Mouse (Mus musculus) spleen, postnatal 14 days (tissue): ENCODE results near the gene Mrps33.

ENCODE experiments used
- DNase-seq, 2 experiments: peaks; one replicate each; pipeline ENCODE4 v3.0.0; 2021 to 2022; ENCODE audit warnings: low spot score in 2 of 2

The Mrps33 gene

DNA sequence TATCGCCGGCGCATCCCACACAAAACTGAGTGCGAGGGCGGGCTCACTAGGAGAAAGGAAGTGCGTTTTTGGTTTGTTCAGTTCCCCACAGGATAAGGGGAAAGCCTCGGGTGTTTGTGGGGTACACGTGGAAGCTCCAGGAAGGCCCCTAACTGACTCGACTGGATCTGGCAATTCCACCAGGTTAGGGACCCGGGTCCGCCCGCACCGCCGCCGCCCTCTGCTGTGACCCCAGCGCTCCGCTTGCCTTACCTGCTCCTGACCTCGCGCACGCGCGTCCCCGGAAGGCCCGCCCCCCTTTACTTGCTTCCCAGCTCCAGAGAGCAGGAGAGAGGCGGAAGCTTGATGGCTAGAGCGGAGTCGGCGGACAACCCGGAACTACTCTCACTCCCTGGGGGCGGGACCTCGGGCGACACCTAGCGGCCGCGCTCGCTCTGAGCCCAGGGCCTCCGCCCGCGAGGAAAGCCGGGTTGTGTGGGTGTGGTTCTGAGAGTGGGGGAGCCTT lies at the start of gene Mrps33:
Mrps33 (minus strand) TSS at position 377 of the 505 bp plus-strand sequence.
- DNase-seq: peak; percentile 94 to 97

- DNase-seq: no peak
Observed at GRCm38 (mm10) chr6:39849667-39850066, 38.9 kb upstream of the Mrps33 start.

GRCm38 (mm10) chr6:39848766-39849165 lies 38.0 kb upstream of the Mrps33 start:
- DNase-seq: no peak

GRCm38 (mm10) chr6:39847538-39847937 lies 36.8 kb upstream of the Mrps33 start:
- DNase-seq: no peak

DNA sequence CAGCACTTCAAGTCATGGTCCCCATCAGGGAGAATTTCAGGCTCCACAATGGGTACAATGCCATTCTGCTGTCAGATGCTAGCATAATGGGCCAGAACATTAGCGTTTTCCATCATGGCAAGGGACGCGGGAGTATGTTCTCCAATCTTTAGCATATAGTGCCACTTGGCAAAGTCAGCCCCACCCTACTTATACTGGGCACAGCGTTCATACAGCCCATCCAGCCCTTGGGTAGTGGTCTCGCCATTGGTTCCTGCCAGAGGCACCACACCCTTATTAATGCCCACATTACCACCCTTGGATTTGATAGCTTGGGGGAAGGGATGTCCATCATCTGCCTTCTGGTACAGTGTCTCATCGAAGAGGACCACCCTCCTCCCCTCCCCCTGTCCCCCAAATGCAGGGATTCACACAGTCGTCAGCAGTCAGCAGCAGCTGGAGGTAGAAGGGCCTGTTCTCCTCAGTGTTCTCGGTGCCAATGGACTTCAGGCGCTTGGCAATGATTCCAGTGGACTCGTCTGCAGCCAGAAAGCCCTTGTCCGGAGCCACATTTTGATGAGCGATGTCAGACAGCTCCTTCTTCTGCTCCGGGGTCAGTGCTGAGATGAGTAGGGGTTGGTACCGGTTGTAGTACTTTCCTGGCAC lies 33.0 kb upstream of the Mrps33 start:
- DNase-seq: no peak

DNA sequence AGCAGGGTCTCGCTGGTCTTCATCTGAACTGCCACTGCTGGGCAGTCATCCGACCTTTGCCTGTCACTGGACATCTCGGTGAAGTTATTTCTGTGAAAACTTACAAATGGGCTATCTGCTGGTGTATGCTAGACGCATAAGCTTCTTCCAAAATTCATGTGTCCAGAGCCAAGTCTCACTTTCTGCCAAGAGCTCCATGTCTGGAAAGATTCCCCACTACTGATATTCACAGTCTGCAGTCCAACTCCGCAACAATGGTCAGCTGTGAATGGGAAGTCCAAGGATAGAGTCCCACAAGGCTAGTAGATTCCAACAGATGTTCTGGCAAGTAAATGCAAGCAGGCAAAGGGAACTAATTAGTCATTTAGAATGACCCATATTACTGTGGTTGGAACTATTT lies 17.9 kb upstream of the Mrps33 start:
- no peak for DNase-seq

GRCm38 (mm10) chr6:39821241-39821640 lies 10.5 kb upstream of the Mrps33 start:
- DNase-seq: no peak

- no peak for DNase-seq
Observed at GRCm38 (mm10) chr6:39818922-39819321, 8.1 kb upstream of the Mrps33 start.

DNA sequence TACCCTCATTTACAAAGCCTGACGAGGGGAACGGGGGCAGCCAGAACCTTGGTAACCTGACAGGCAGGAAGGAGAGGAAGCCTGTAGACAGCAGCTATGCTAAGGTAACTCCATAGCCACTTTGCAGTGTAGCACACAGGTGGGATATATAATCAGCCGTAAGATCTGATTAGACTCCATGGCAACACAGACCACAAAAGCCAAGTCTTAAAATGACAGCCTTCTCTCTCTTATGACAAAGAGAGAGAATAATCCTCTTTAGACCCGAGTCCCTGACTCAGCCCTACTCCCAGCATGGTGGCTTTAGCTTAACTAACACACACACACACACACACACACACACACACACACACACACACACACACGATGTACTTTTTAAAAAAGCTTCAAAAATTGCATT lies 2.3 kb downstream of the Mrps33 start:
- DNase-seq: no peak

DNA sequence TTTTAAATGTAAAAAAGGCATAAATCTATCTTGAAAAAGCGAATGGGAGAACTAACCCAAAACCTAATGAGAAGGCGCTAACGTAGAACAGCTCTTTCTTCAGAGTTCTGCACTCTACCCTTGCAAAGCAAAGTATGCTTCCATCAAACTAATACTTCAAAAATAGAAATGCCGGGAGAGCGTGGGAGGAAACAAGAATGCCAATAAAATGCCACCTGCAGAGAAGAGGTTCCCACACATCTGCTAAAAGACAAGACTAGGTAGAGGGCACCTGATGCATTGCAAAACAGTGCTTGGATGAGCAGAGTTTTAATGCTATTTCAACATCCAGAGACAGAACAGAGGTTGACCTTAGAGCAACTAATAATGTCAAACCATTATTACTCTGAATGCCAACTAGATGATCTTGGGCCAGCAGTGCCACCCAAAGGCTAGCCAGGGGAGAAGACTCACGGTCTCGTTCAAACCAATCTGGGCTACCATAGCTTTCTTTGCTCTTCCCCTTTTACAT lies 3.7 kb downstream of the Mrps33 start:
- DNase-seq: no peak

GRCm38 (mm10) chr6:39806336-39806735 lies 4.5 kb downstream of the Mrps33 start:
- no peak for DNase-seq

DNA sequence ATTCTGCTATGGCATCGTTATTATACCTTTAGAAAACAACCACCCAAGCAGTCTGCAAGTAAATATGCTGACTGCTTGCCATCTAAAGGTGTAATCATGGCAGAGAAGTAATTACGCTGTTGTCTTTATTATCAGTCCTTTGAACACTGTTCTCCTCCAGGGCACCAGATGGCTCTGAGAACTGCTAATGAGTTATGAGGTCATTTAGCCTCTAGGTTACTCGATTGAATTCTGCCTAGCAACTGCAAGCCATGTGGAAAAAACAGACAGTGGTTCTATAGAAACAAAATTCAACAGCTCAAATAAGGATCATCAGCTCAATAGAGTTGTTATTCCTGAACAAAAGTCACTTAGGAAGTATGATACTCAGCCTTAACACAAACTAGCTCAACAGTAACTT lies 4.9 kb downstream of the Mrps33 start:
- DNase-seq: no peak

- no peak for DNase-seq
Observed at GRCm38 (mm10) chr6:39800977-39801376, 9.8 kb downstream of the Mrps33 start.

DNA sequence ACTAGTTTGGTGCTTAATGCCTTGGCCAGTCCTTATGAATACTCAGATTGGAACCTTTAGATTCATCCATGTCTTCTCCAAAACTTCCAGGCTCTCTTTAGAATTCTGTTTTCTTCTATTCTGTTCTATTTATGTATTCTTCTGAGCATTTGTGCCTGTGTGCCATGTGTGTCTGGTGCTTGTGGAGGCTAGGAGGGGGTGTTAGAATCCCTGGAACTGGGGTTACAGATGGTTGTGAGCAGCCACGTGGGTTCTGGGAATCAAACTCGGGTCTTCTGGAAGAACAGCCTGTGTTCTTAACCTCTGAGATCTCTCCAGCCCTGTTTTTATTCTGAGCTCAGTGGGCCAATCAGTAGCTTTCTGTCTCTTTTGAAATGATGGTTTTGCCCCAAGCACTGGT lies 13.7 kb downstream of the Mrps33 start:
- no peak for DNase-seq

GRCm38 (mm10) chr6:39796150-39796549 lies 14.6 kb downstream of the Mrps33 start:
- no peak for DNase-seq

DNA sequence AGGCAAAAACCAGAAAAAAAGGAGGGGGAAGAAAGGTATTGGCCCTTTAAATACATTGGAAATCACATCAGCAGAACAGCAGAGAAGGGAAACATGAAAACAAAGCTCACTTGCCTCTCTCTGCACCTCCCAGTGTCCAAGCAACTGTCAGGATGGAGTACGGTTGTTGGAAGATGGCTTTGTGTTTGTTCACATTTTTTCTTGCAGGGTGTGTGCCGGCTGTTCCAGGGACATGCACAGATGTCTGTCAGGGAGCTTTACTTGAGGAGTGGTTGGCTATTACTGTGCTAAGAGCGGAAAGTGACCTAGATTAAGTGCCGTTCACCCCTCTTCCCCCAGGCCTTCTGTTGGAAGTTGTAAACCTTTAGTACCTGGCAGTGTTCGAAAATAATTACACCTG lies 19.0 kb downstream of the Mrps33 start:
- DNase-seq: no peak

DNA sequence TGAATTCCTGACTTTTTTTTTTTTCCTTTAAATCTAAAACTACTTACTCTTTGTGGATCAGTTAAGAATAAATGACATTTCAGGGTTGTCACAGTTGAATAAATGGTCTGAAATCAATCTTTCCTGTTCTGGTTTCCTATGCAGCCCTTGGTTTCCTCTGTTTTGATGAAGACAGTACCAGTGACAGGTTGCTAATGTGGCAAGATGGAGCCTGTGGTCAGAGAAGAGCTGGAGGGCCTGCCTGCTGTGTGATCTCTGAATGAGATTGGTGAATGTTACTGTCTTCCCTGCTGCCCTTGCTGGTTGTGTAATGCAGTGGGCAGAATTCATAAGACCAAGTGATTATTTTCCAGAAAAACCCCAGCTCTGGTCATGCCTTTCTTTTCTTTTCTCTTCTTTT lies 22.4 kb downstream of the Mrps33 start:
- DNase-seq: no peak

GRCm38 (mm10) chr6:39787783-39788182 lies 23.0 kb downstream of the Mrps33 start:
- DNase-seq: no peak

DNA sequence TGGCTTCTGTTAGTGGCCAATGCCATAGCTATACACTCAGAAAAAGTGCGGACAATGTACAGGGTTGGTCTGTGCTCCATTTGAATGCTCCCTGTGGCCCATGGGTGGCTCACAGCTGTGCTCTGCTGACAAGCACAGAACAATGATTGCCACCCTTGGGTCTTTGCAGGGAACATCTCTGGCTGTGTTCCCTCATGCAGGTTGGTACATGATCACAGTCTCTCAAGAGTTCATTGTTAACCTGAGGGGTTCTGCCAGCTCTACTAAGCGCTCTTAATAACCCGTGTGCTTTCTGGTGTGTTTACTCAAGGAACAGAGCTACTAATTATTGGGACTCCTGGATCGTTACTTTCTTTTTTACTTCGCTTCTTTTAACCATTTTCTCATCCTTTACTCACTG lies 24.8 kb downstream of the Mrps33 start:
- no peak for DNase-seq

- no peak for DNase-seq
Observed at GRCm38 (mm10) chr6:39783521-39783920, 27.3 kb downstream of the Mrps33 start.

- DNase-seq: no peak
Observed at GRCm38 (mm10) chr6:39782618-39783017, 28.2 kb downstream of the Mrps33 start.

DNA sequence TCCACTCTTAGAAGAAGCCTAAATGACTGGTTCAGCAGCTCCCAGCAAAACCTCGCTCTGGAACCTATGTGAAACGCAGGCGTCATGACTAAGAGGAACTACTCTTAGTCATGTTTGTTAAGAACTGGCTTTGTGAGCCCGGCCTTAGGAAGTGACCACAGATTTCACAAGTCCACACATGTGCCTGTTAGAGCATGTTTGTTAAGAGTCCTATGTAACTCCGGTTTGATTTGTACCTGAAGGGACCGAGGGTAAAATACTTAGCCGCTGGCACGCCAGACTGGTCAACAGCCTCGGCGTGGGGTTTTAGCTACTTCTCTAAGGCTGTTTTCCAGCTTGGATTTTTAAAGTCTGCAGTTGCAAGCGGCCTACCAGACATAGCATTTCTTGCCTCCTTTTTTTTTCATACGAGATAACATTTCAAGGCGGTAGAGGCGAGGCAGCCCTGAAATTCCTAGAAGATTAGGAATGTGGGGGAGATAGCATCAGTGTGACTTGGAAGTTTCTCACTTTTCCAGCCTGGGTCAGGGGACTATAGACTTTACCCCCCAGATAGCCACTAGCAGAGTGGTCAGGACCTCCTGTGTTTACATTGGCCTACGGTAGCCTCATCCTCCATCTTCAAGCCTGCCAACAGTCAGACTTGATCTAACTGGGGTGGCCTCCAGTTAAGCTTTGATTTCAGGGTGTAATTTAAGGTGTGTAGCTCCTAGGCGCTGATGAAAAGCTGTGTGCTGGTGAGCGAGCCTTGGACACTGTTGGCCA lies 28.8 kb downstream of the Mrps33 start:
- DNase-seq: no peak
